21 mouse cellular contexts compared by ENCODE assay signal in the genomic region with DNA sequence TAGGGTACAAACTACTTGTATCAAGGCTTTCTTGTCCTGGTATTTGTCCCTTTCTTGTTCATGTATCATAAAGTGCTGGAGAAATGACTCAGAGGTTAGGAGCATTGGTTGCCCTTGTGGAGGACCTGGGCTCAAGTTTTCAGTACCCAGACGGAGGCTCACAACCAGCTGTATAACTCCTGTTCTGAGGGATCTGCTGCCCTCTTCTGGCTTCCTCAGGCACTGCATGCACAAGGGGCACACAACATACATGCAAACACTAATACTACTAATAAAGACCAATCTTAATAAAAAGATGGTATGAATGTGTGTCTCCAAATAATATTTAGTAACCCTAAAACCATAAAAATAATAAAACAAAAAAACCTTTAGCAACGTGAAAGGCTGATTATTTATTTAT.
DNase-seq lines count a peak whose midpoint lies in the region; ATAC-seq and TF ChIP-seq lines count a peak whose summit lies in the region.
"Had no signal": no experiment of that assay in that cellular context is flagged by ENCODE, and none has a peak within 500 bp of the region (broad histone marks: within the 10 kb centered on the region; RNA-seq: fewer than 3 reads in every experiment).

No protein-coding gene starts in this region.

- in situ Hi-C loops in ES-E14 (cut with MboI; ENCODE audit: low sequenced_read_pairs in 2 of 2, unreplicated experiment in 2 of 2): no loop called here

- WGBS in intestine, postnatal 0 days: 62% methylated on average over 2 of the region's 2 CpGs
- 58% methylated on average over 2 of the region's 2 CpGs for WGBS in intestine, embryonic 15.5 days
- 52% methylated on average over 2 of the region's 2 CpGs for WGBS in liver, postnatal 0 days (ENCODE audit: insufficient replicate concordance)
- WGBS in liver, embryonic 12.5 days (ENCODE audit: insufficient replicate concordance): 51% methylated on average over 2 of the region's 2 CpGs

- no peaks in the 10 kb centered on the region for H3K36me3 ChIP-seq in intestine, postnatal 0 days (ENCODE audit: control insufficient read depth, insufficient read depth)
- H3K36me3 ChIP-seq in intestine, embryonic 15.5 days: no peaks in the 10 kb centered on the region
- no peaks in the 10 kb centered on the region for H3K36me3 ChIP-seq in liver, postnatal 0 days (replicated peaks; ENCODE audit: insufficient read depth, low read length)
- no peaks in the 10 kb centered on the region for H3K36me3 ChIP-seq in liver, embryonic 12.5 days
- no peaks in the 10 kb centered on the region for H3K36me3 ChIP-seq in ES-E14 (ENCODE audit: control insufficient read depth, insufficient read depth, low read length, poor library complexity, severe bottlenecking)
- H3K36me3 ChIP-seq: embryonic facial prominence, embryonic 10.5 days; G1E; lung, embryonic 15.5 days; midbrain, embryonic 10.5 days had no signal

- DNase-seq in liver, postnatal 0 days: no peak
- peak; percentile 33 for DNase-seq in ES-E14 (ENCODE audit: low read depth, low spot score)
- DNase-seq: adrenal gland, postnatal 36 days; B cell, adult 2 months; cerebellum, adult 2 months; gastrocnemius, postnatal 14 days; heart, adult 18-20 months; kidney, adult 8-10 months; kidney, postnatal 4 days; right cerebral cortex, adult 18-20 months had no signal

- H3K9ac ChIP-seq in intestine, postnatal 0 days (ENCODE audit: low read depth, low read length): no peak overlapping the region
- no peak overlapping the region for H3K9ac ChIP-seq in intestine, embryonic 15.5 days
- no peak overlapping the region for H3K9ac ChIP-seq in liver, postnatal 0 days (replicated peaks)
- no peak overlapping the region for H3K9ac ChIP-seq in liver, embryonic 12.5 days
- no peak overlapping the region for H3K9ac ChIP-seq in ES-E14 (ENCODE audit: insufficient read depth, low read depth, low read length, poor library complexity, severe bottlenecking)
- H3K9ac ChIP-seq: lung, embryonic 15.5 days; neural tube, embryonic 12.5 days had no signal

- no peak overlapping the region for H3K27ac ChIP-seq in intestine, postnatal 0 days (ENCODE audit: low read depth, low read length)
- no peak overlapping the region for H3K27ac ChIP-seq in intestine, embryonic 15.5 days
- no peak overlapping the region for H3K27ac ChIP-seq in liver, postnatal 0 days (ENCODE audit: low read depth)
- H3K27ac ChIP-seq in liver, embryonic 12.5 days: no peak overlapping the region
- H3K27ac ChIP-seq in ES-E14 (ENCODE audit: insufficient read depth, low read depth, low read length, poor library complexity, severe bottlenecking): no peak overlapping the region
- no peak overlapping the region for H3K27ac ChIP-seq in cortical plate, adult 2 months (ENCODE audit: insufficient read depth, low read length)
- H3K27ac ChIP-seq: embryonic facial prominence, embryonic 10.5 days; lung, embryonic 15.5 days; macrophage; midbrain, embryonic 10.5 days; neural tube, embryonic 12.5 days had no signal

- H3K4me3 ChIP-seq in intestine, postnatal 0 days (ENCODE audit: low read depth, low read length): no peak overlapping the region
- H3K4me3 ChIP-seq in intestine, embryonic 15.5 days (replicated peaks): no peak overlapping the region
- no peak overlapping the region for H3K4me3 ChIP-seq in liver, postnatal 0 days (ENCODE audit: low read depth, low read length)
- no peak overlapping the region for H3K4me3 ChIP-seq in liver, embryonic 12.5 days
- no peak overlapping the region for H3K4me3 ChIP-seq in ES-E14 (ENCODE audit: insufficient read depth in 1 of 2, low read depth in 1 of 2, low read length in 2 of 2, poor library complexity in 1 of 2, severe bottlenecking in 1 of 2)
- no peak overlapping the region for H3K4me3 ChIP-seq in cortical plate, adult 2 months (ENCODE audit: insufficient read depth, low read length)
- H3K4me3 ChIP-seq: embryonic facial prominence, embryonic 10.5 days; lung, embryonic 15.5 days; midbrain, embryonic 10.5 days; neural tube, embryonic 12.5 days had no signal

- ATAC-seq in intestine, postnatal 0 days: no peak
- ATAC-seq in intestine, embryonic 15.5 days: no peak
- ATAC-seq in liver, postnatal 0 days: no peak
- no peak for ATAC-seq in liver, embryonic 12.5 days
- ATAC-seq in CD4-positive, CD25-positive, alpha-beta regulatory T cell, adult 4 months: no peak

- no peak overlapping the region for H3K4me2 ChIP-seq in intestine, postnatal 0 days (replicated peaks; ENCODE audit: low read depth)
- H3K4me2 ChIP-seq in intestine, embryonic 15.5 days (replicated peaks): no peak overlapping the region
- H3K4me2 ChIP-seq in liver, postnatal 0 days (ENCODE audit: low read depth, low read length): no peak overlapping the region
- H3K4me2 ChIP-seq in liver, embryonic 12.5 days: no peak overlapping the region
- H3K4me2 ChIP-seq: lung, embryonic 15.5 days; neural tube, embryonic 12.5 days had no signal

- 0 out of 2 replicates have a peak, but pooled peaks have one; percentile 14 for TF ChIP-seq CTCF in intestine, postnatal 0 days (IDR thresholded peaks at IDR 0.05; ENCODE audit: low read depth)
- peak; percentile 17; the same call in 1 of the 2 replicates for TF ChIP-seq CTCF in liver, postnatal 0 days (IDR thresholded peaks at IDR 0.05; ENCODE audit: low read depth)
- TF ChIP-seq CTCF in cortical plate, adult 2 months (IDR thresholded peaks at IDR 0.05; ENCODE audit: extremely low read depth, insufficient read depth, low read length): peak; percentile 31; the same call in 1 of the 2 replicates

- H3K4me1 ChIP-seq in intestine, postnatal 0 days (replicated peaks; ENCODE audit: control insufficient read depth, insufficient read depth, low read length): no peaks in the 10 kb centered on the region
- H3K4me1 ChIP-seq in intestine, embryonic 15.5 days (replicated peaks): no peaks in the 10 kb centered on the region
- H3K4me1 ChIP-seq in liver, postnatal 0 days (ENCODE audit: insufficient read depth): no peaks in the 10 kb centered on the region
- H3K4me1 ChIP-seq in liver, embryonic 12.5 days: no peaks in the 10 kb centered on the region
- no peaks in the 10 kb centered on the region for H3K4me1 ChIP-seq in ES-E14 (ENCODE audit: control insufficient read depth in 2 of 2, insufficient read depth in 2 of 2, low read length in 2 of 2, poor library complexity in 1 of 2)
- no peaks in the 10 kb centered on the region for H3K4me1 ChIP-seq in cortical plate, adult 2 months (ENCODE audit: control insufficient read depth, insufficient read depth, low read length)
- H3K4me1 ChIP-seq: embryonic facial prominence, embryonic 10.5 days; lung, embryonic 15.5 days; midbrain, embryonic 10.5 days; neural tube, embryonic 12.5 days had no signal

- H3K27me3 ChIP-seq in intestine, postnatal 0 days (replicated peaks; ENCODE audit: control insufficient read depth, insufficient read depth, low read length): no peaks in the 10 kb centered on the region
- H3K27me3 ChIP-seq in intestine, embryonic 15.5 days (replicated peaks): no peaks in the 10 kb centered on the region
- no peaks in the 10 kb centered on the region for H3K27me3 ChIP-seq in liver, postnatal 0 days (ENCODE audit: insufficient read depth, low read length)
- no peaks in the 10 kb centered on the region for H3K27me3 ChIP-seq in liver, embryonic 12.5 days (replicated peaks)
- H3K27me3 ChIP-seq: lung, embryonic 15.5 days; neural tube, embryonic 12.5 days had no signal

- no peak for TF ChIP-seq POLR2A in cortical plate, adult 2 months (IDR thresholded peaks at IDR 0.05; ENCODE audit: extremely low read depth, insufficient read depth, low read length)

- H3K9me3 ChIP-seq in intestine, postnatal 0 days (ENCODE audit: control insufficient read depth): no peaks in the 10 kb centered on the region
- H3K9me3 ChIP-seq in intestine, embryonic 15.5 days: no peaks in the 10 kb centered on the region
- H3K9me3 ChIP-seq in liver, postnatal 0 days (ENCODE audit: low read length): no peaks in the 10 kb centered on the region; the same call in 1 of the 2 replicates
- H3K9me3 ChIP-seq in liver, embryonic 12.5 days (replicated peaks): peaks cover 13% of the 10 kb centered on the region; the same call in 1 of the 2 replicates
- no peaks in the 10 kb centered on the region for H3K9me3 ChIP-seq in ES-E14 (ENCODE audit: control insufficient read depth, insufficient read depth, low read depth, low read length)
- H3K9me3 ChIP-seq: embryonic facial prominence, embryonic 10.5 days; lung, embryonic 15.5 days; midbrain, embryonic 10.5 days; neural tube, embryonic 12.5 days had no signal

- no peak for TF ChIP-seq EP300 in liver, postnatal 0 days (IDR thresholded peaks at IDR 0.05; ENCODE audit: low read depth)

TF ChIP-seq in ES-E14, 5 proteins besides CTCF, POLR2A, EP300 and RAD21:
- TF ChIP-seq HCFC1 (IDR thresholded peaks at IDR 0.05; ENCODE audit: borderline replicate concordance, insufficient read depth, low read length) (no peak), MAFK (IDR thresholded peaks at IDR 0.05; ENCODE audit: insufficient read depth, low read depth, low read length) (no peak), ZC3H11A (IDR thresholded peaks at IDR 0.05; ENCODE audit: borderline replicate concordance, low read depth, low read length) (no peak), CHD2 (IDR thresholded peaks at IDR 0.05; ENCODE audit: low read depth, low read length) (no peak), ZNF384 (IDR thresholded peaks at IDR 0.05; ENCODE audit: low read depth, low read length) (no peak)
